Mouse (Mus musculus) natural killer cell, adult 2 months (primary cell): ENCODE measurements around the gene Plaur.
"Not testable (repeated sequence)": the region's sequence is repeated elsewhere in the genome, so short reads cannot be mapped to it uniquely, and the experiment has no call there.

Source experiments
- DNase-seq, 2 experiments: peaks; one replicate each; pipeline ENCODE4 v3.0.0; 2022; ENCODE audit warnings: low spot score in 2 of 2

Gene Plaur

GRCm38 (mm10) chr7:24507726-24508114 is 45.4 kb downstream of the Plaur start:
- DNase-seq = no peak

GRCm38 (mm10) chr7:24512355-24512754 is 50.1 kb downstream of the Plaur start, which contains the start of gene AC161166.1:
Gene AC161166.1 (minus strand): TSS chr7:24512455.
- no peak for DNase-seq

- DNase-seq = peak in 1 of 2 experiments; percentile 26
Observed at GRCm38 (mm10) chr7:24516319-24516718, 54.0 kb downstream of the Plaur start.

- DNase-seq = no peak
Observed at GRCm38 (mm10) chr7:24517077-24517476, 54.8 kb downstream of the Plaur start.

GRCm38 (mm10) chr7:24517654-24518053 is 55.4 kb downstream of the Plaur start:
- DNase-seq = no peak

- DNase-seq = no peak
Observed at GRCm38 (mm10) chr7:24519130-24519529, 56.8 kb downstream of the Plaur start.

GRCm38 (mm10) chr7:24520054-24520453 is 57.8 kb downstream of the Plaur start:
- DNase-seq = not testable (repeated sequence)

- no peak for DNase-seq
Observed at GRCm38 (mm10) chr7:24522805-24523204, 60.5 kb downstream of the Plaur start.

- DNase-seq = no peak
Observed at GRCm38 (mm10) chr7:24523723-24524122, 61.4 kb downstream of the Plaur start.

- no peak for DNase-seq
Observed at GRCm38 (mm10) chr7:24524978-24525377, 62.7 kb downstream of the Plaur start.
